Mouse (Mus musculus): ENCODE data around the gene Vps11.
A peak's percentile ranks its signal among the peaks of the same experiment; 100 is the strongest.
"Not testable (repeated sequence)": the region's sequence is repeated elsewhere in the genome, so short reads cannot be mapped to it uniquely, and the experiment has no call there.

GRCm38 (mm10) chr9:44323656-44324055 lies 37.8 kb downstream of the Vps11 start:
- not testable (repeated sequence) for TF ChIP-seq EP300 (IDR thresholded peaks at IDR 0.05)
- peak; percentile 25; the same call in 1 of the 2 replicates for TF ChIP-seq CTCF (IDR thresholded peaks at IDR 0.05)

All from lung, postnatal 0 days (tissue).